9 mouse cellular contexts compared by ENCODE assay signal in the genomic region with DNA sequence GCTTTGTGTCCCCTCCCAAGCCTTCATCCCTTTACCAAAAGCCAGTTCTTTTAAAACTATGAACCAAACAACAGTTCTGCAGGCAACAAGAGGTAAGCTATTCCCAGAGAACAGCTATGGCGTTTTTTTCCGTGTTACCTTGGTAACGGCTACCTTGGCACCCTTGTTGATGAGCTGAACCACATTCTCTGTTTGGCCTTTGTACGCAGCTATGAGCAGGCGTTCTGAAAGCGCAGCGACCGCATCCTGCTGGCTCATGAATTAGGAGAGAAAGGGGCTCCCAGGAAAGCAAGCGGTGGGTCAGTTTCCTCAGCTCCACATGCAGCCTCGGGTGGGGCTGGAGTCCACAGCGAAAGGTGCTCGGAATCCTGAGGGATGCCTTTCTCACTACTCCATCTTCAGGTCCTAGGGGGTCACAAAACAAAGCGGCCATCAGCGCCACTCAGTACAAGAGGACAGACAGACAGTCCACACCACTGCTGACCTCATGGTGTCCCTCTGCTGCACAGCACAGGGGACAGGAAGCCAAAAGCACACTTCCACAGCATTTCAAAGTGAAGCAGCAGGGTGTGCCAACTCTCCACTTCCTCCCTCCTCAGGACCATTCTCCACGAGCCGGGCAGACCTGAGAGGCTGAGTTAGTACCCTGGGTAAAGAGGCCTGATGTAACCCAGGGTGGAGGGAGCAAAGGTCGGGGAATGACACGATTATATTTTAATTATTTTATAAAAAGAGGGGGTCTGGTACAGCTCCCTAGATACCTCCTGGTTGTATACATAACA.
DNase-seq lines count a peak whose midpoint lies in the region; ATAC-seq lines count a peak whose summit lies in the region.
"Had no signal": no experiment of that assay in that cellular context is flagged by ENCODE, and none has a peak within 500 bp of the region (broad histone marks: within the 10 kb centered on the region; RNA-seq: fewer than 3 reads in every experiment).

No protein-coding gene starts in this region.

- H3K4me3 ChIP-seq in hindbrain, embryonic 14.5 days (replicated peaks; ENCODE audit: low read length) = no peak overlapping the region
- no peak overlapping the region for H3K4me3 ChIP-seq in limb, embryonic 11.5 days (ENCODE audit: low read depth, low read length)
- H3K4me3 ChIP-seq in kidney, embryonic 15.5 days (replicated peaks) = no peak overlapping the region
- H3K4me3 ChIP-seq in kidney, embryonic 14.5 days (ENCODE audit: low read length) = no peak overlapping the region

- DNase-seq in retina, postnatal 1 day = peak; percentile 32
- no peak for DNase-seq in retina, embryonic 14.5 days (ENCODE audit: low spot score)
- peak; percentile 72 for DNase-seq in hindbrain, embryonic 14.5 days (ENCODE audit: low spot score)
- peak; percentile 26 for DNase-seq in limb, embryonic 11.5 days (ENCODE audit: low spot score)
- peak; percentile 48 for DNase-seq in right cerebral cortex, postnatal 25 days
- DNase-seq in ovary, postnatal 10 days (ENCODE audit: low spot score) = no peak
- DNase-seq: cerebellum, postnatal 36 days had no signal

- WGBS in hindbrain, embryonic 14.5 days = 21% methylated on average over 18 of the region's 18 CpGs
- WGBS in limb, embryonic 11.5 days = 78% methylated on average over 18 of the region's 18 CpGs
- WGBS in kidney, embryonic 15.5 days = 79% methylated on average over 18 of the region's 18 CpGs
- WGBS in kidney, embryonic 14.5 days = 80% methylated on average over 18 of the region's 18 CpGs

- H3K27me3 ChIP-seq in hindbrain, embryonic 14.5 days (ENCODE audit: control insufficient read depth, insufficient read depth, low read length) = no peaks in the 10 kb centered on the region
- H3K27me3 ChIP-seq in limb, embryonic 11.5 days (ENCODE audit: control insufficient read depth, insufficient read depth, low read length) = no peaks in the 10 kb centered on the region
- H3K27me3 ChIP-seq in kidney, embryonic 15.5 days = peaks cover 7% of the 10 kb centered on the region
- H3K27me3 ChIP-seq in kidney, embryonic 14.5 days (ENCODE audit: control insufficient read depth, insufficient read depth, low read length) = no peaks in the 10 kb centered on the region

- H3K27ac ChIP-seq in hindbrain, embryonic 14.5 days = peak overlapping the region; percentile 75
- H3K27ac ChIP-seq in limb, embryonic 11.5 days (replicated peaks; ENCODE audit: low read depth, low read length) = no peak overlapping the region
- no peak overlapping the region for H3K27ac ChIP-seq in kidney, embryonic 15.5 days
- H3K27ac ChIP-seq in kidney, embryonic 14.5 days (ENCODE audit: low read depth, low read length) = no peak overlapping the region

- peaks cover 48% of the 10 kb centered on the region for H3K4me1 ChIP-seq in hindbrain, embryonic 14.5 days (replicated peaks; ENCODE audit: control insufficient read depth, insufficient read depth, low read length)
- H3K4me1 ChIP-seq in limb, embryonic 11.5 days (ENCODE audit: control insufficient read depth, insufficient read depth, low read length) = peaks cover 9% of the 10 kb centered on the region
- peaks cover 27% of the 10 kb centered on the region for H3K4me1 ChIP-seq in kidney, embryonic 15.5 days
- H3K4me1 ChIP-seq in kidney, embryonic 14.5 days (ENCODE audit: control insufficient read depth, insufficient read depth, low read length) = peaks cover 13% of the 10 kb centered on the region; the same call in 1 of the 2 replicates

- peak overlapping the region; percentile 38; the same call in 1 of the 2 replicates for H3K9ac ChIP-seq in hindbrain, embryonic 14.5 days
- H3K9ac ChIP-seq in limb, embryonic 11.5 days (ENCODE audit: low read length) = no peak overlapping the region
- H3K9ac ChIP-seq in kidney, embryonic 15.5 days = no peak overlapping the region
- no peak overlapping the region for H3K9ac ChIP-seq in kidney, embryonic 14.5 days (ENCODE audit: low read depth, low read length)

- H3K36me3 ChIP-seq in hindbrain, embryonic 14.5 days (replicated peaks; ENCODE audit: control insufficient read depth, insufficient read depth) = no peaks in the 10 kb centered on the region
- no peaks in the 10 kb centered on the region for H3K36me3 ChIP-seq in limb, embryonic 11.5 days (ENCODE audit: control insufficient read depth, insufficient read depth, low read length)
- no peaks in the 10 kb centered on the region for H3K36me3 ChIP-seq in kidney, embryonic 15.5 days
- no peaks in the 10 kb centered on the region for H3K36me3 ChIP-seq in kidney, embryonic 14.5 days (ENCODE audit: control insufficient read depth, insufficient read depth, low read length)

- no peaks in the 10 kb centered on the region for H3K9me3 ChIP-seq in hindbrain, embryonic 14.5 days (ENCODE audit: control insufficient read depth, low read length)
- no peaks in the 10 kb centered on the region for H3K9me3 ChIP-seq in limb, embryonic 11.5 days (ENCODE audit: control insufficient read depth, low read length)
- no peaks in the 10 kb centered on the region for H3K9me3 ChIP-seq in kidney, embryonic 15.5 days (replicated peaks)
- no peaks in the 10 kb centered on the region for H3K9me3 ChIP-seq in kidney, embryonic 14.5 days (ENCODE audit: control insufficient read depth, low read length)

- ATAC-seq in hindbrain, embryonic 14.5 days (ENCODE audit: low FRiP score) = peak; percentile 67
- no peak for ATAC-seq in limb, embryonic 11.5 days (ENCODE audit: insufficient number of reproducible peaks, low FRiP score, low TSS enrichment, low read depth)
- no peak for ATAC-seq in kidney, embryonic 15.5 days (replicated peaks; ENCODE audit: low FRiP score)
- no peak for ATAC-seq in kidney, embryonic 14.5 days (ENCODE audit: low FRiP score, low TSS enrichment)

- H3K4me2 ChIP-seq in hindbrain, embryonic 14.5 days (replicated peaks) = peak overlapping the region; percentile 44
- H3K4me2 ChIP-seq in limb, embryonic 11.5 days (ENCODE audit: low read depth, severe bottlenecking) = no peak overlapping the region
- no peak overlapping the region for H3K4me2 ChIP-seq in kidney, embryonic 15.5 days
- H3K4me2 ChIP-seq in kidney, embryonic 14.5 days (replicated peaks; ENCODE audit: low read depth, low read length) = no peak overlapping the region

Comparison
In these comparisons a context has a peak if more than half of its experiments do, and no peak if none do; other contexts are left out.
1. DNase-seq: peak in retina, postnatal 1 day (single experiment), hindbrain, embryonic 14.5 days (single experiment), limb, embryonic 11.5 days (single experiment) and right cerebral cortex, postnatal 25 days (single experiment); none in retina, embryonic 14.5 days (single experiment) and ovary, postnatal 10 days (single experiment).